Mouse (Mus musculus) liver, postnatal 0 days (tissue): ENCODE measurements around the gene 1190005I06Rik. TPM values are rescaled to one million over a fixed set of nuclear protein-coding genes. Genes with fewer than 3 reads are reported as not detected.

Experiments
- ATAC-seq: fragments of 200-750 bp; cut with Nextera tagmentation; 2 replicates; pipeline ENCODE4 v1.8.0; 2017; ENCODE audit warnings: mild to moderate bottlenecking, moderate library complexity
- DNase-seq: peaks from one replicate; pipeline ENCODE4 v3.0.0-alpha.2; 2016
- H3K27ac ChIP-seq: fragments of 300-500 bp; sonication (generic); 2 replicates; pipeline ENCODE4 v1.5.1; 2014; ENCODE audit warnings: antibody characterized with exemption, moderate library complexity, mild to moderate bottlenecking, low read depth
- H3K27me3 ChIP-seq: fragments of 300-500 bp; sonication (generic); 2 replicates; pipeline ENCODE4 v1.6.1; 2014; ENCODE audit warnings: low read length, control low read depth, mixed read lengths; ENCODE audit not compliant: insufficient read depth
- H3K36me3 ChIP-seq: fragments of 300-500 bp; sonication (generic); replicated peaks from 2 replicates; pipeline ENCODE4 v1.6.1; 2014; ENCODE audit warnings: mild to moderate bottlenecking, control low read depth, low read length, moderate library complexity, mixed read lengths; ENCODE audit not compliant: insufficient read depth
- H3K4me1 ChIP-seq: fragments of 300-500 bp; sonication (generic); 2 replicates; pipeline ENCODE4 v1.6.1; 2014; ENCODE audit warnings: antibody characterized with exemption, mild to moderate bottlenecking, control low read depth; ENCODE audit not compliant: insufficient read depth
- H3K4me2 ChIP-seq: fragments of 300-500 bp; sonication (generic); 2 replicates; pipeline ENCODE4 v1.6.1; 2014; ENCODE audit warnings: low read depth, mild to moderate bottlenecking, low read length, moderate library complexity, mixed read lengths
- H3K4me3 ChIP-seq: fragments of 300-500 bp; sonication (generic); 2 replicates; pipeline ENCODE4 v1.5.1; 2014; ENCODE audit warnings: low read depth, low read length
- H3K9ac ChIP-seq: fragments of 300-500 bp; sonication (generic); replicated peaks from 2 replicates; pipeline ENCODE4 v1.6.1; 2014; ENCODE audit warnings: mild to moderate bottlenecking, moderate library complexity
- H3K9me3 ChIP-seq: fragments of 300-500 bp; sonication (generic); 2 replicates; pipeline ENCODE4 v1.6.1; 2016; ENCODE audit warnings: mild to moderate bottlenecking, control low read depth, low read length, mixed read lengths
- CTCF ChIP-seq: sonication (generic); IDR thresholded peaks from 2 replicates; pipeline ENCODE4 v1.5.1; 2016; ENCODE audit warnings: antibody characterized with exemption, low read depth
- EP300 ChIP-seq: IDR thresholded peaks from 2 replicates; pipeline ENCODE4 v1.6.1; 2016; ENCODE audit warnings: antibody characterized with exemption, low read depth, mild to moderate bottlenecking
- WGBS: fragments of 180-500 bp; shearing (Covaris S2); extraction: QIAGEN DNeasy Blood & Tissue Kit; methylation state at CpG from one replicate; pipeline ENCODE4 v1.1.7; 2014; ENCODE audit not compliant: insufficient replicate concordance; 5-methylcytosine and 5-hydroxymethylcytosine counted together
- polyA plus RNA-seq: library from polyadenylated mRNA; unstranded; fragments of >200 nt; fragmentation: Nextera tagmentation; extraction: Ambion mirVana; gene quantifications from 2 replicates; pipeline ENCODE4 v1.2.1, GENCODE M21; 2015

1190005I06Rik gene
- polyA plus RNA-seq, 1 experiment from 2014 or later: 4.8 TPM

- DNase-seq: no peak
- H3K4me1 ChIP-seq: peaks cover 31% of the 10 kb centered on the region
- WGBS: 91% methylated on average over 5 of the region's 5 CpGs
- no peak overlapping the region for H3K27ac ChIP-seq
- ATAC-seq: no peak
- no peaks in the 10 kb centered on the region for H3K27me3 ChIP-seq
- H3K4me2 ChIP-seq: no peak overlapping the region
- H3K36me3 ChIP-seq: peaks cover 61% of the 10 kb centered on the region
- no peak overlapping the region for H3K9ac ChIP-seq
- no peak for TF ChIP-seq CTCF
- no peak overlapping the region for H3K4me3 ChIP-seq
- no peaks in the 10 kb centered on the region for H3K9me3 ChIP-seq
Measured at GRCm38 (mm10) chr8:120560535-120560934, 86.9 kb downstream of the 1190005I06Rik start.

- WGBS: 79% methylated on average over 9 of the region's 11 CpGs
- Histone ChIP-seq H3K4me3 (no peak overlapping the region), H3K9me3 (no peaks in the 10 kb centered on the region), H3K27me3 (no peaks in the 10 kb centered on the region), H3K9ac (no peak overlapping the region), H3K27ac (no peak overlapping the region), H3K36me3 (peaks cover 56% of the 10 kb centered on the region), H3K4me1 (peaks cover 28% of the 10 kb centered on the region), H3K4me2 (no peak overlapping the region)
- ATAC-seq (no peak), DNase-seq (no peak)
- TF ChIP-seq EP300 (no peak), CTCF (no peak)
Measured at GRCm38 (mm10) chr8:120559654-120560053, 87.8 kb downstream of the 1190005I06Rik start.

Other genes starting within 250 kb of the 1190005I06Rik start
- 18.6 and 20.3 TPM in 2 replicates for gene Gins2, start 58.3 kb downstream of the 1190005I06Rik start, polyA plus RNA-seq
- 0.58 and 1.4 TPM in 2 replicates for gene Gm27021, start 20.4 kb upstream of the 1190005I06Rik start, polyA plus RNA-seq
- gene Cox4i1, start 20.6 kb upstream of the 1190005I06Rik start, polyA plus RNA-seq: 1,191 and 1,240 TPM in 2 replicates
- 81.1 and 83.9 TPM in 2 replicates for gene Emc8, start 20.9 kb upstream of the 1190005I06Rik start, polyA plus RNA-seq
- gene Irf8, start 88.7 kb upstream of the 1190005I06Rik start, polyA plus RNA-seq: 28.3 and 31.8 TPM in 2 replicates